Mouse (Mus musculus): ENCODE results near the gene Ccz1.

- no peak for TF ChIP-seq POLR2A (IDR thresholded peaks at IDR 0.05; ENCODE audit: borderline replicate concordance, extremely low read depth, insufficient read depth, insufficient read length, poor library complexity, severe bottlenecking)
- TF ChIP-seq CTCF (IDR thresholded peaks at IDR 0.05; ENCODE audit: borderline replicate concordance, extremely low read depth, insufficient read depth, insufficient read length) = no peak
Observed at GRCm38 (mm10) chr5:143972628-143973027, 42.0 kb downstream of the Ccz1 start.
